Mouse (Mus musculus) 3134 (cell line): ENCODE data around the gene Borcs5.

Experiments
- DNase-seq: peaks from one replicate; pipeline ENCODE4 v3.0.0-alpha.2; 2011; ENCODE audit warnings: low spot score; ENCODE audit not compliant: insufficient read length; ENCODE audit errors: extremely low read depth

Borcs5 gene

GRCm38 (mm10) chr6:134713321-134713720 lies 74.0 kb downstream of the Borcs5 start:
- no peak for DNase-seq

- no peak for DNase-seq
Observed at GRCm38 (mm10) chr6:134713897-134714296, 74.6 kb downstream of the Borcs5 start.

- no peak for DNase-seq
Observed at GRCm38 (mm10) chr6:134716168-134716587, 76.9 kb downstream of the Borcs5 start.

DNA sequence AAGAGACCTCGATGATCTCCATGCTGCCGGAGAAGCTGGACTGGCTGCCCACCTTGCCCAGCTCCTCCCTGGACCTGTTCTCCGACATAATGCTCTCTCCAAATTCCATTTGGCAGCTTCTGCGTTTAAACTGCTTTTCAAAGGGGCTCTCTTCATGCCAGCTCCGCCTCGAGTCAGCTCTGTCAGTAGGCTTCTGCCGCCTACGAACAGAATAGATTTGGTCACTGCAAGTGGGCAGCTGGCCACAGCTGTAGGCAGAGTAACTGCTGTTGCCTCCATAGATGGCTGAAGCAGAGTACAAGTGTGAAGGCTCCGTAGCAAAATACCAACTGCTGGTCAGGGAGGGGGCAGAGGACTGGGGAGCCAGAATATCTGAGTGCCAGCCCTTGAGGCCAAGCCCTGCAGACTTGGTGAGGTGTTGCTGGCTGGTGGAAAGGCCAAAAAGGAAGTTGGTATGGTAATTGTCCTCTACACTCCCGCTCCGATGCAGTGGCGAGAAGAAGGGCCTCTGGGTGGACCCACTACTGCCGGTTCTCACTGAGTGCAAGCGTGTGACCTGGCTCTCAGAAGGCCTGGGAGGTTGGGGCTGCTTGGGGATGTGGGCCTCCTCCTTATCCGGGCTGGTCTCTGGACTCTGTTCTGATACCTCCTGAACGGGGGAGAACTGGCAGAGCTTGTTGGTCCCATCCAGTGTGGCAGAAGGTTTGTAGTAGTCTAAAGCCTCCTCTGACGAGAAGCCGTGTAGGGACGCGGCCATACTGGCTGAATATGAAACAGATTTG lies 78.8 kb downstream of the Borcs5 start:
- no peak for DNase-seq

GRCm38 (mm10) chr6:134718668-134719065 lies 79.4 kb downstream of the Borcs5 start:
- no peak for DNase-seq

DNA sequence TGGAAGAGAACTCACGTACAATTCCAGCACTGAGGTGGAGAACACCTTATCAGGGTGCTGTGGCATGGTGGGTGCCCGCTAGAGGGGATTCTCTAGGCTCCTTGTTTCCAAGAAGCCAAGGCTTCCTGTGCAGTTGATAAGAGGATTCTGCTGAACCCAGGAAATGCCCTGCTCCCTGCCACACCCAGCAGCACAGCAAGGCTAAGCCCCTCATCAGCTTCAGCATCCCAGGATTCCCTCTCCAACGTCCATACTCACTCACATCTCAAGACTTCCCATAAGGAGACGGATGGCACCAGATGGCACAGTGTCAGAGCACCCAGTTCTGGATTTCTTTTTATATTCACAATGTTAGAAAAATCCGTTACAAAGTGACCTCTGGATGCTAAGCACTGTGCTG lies 79.8 kb downstream of the Borcs5 start:
- no peak for DNase-seq

DNA sequence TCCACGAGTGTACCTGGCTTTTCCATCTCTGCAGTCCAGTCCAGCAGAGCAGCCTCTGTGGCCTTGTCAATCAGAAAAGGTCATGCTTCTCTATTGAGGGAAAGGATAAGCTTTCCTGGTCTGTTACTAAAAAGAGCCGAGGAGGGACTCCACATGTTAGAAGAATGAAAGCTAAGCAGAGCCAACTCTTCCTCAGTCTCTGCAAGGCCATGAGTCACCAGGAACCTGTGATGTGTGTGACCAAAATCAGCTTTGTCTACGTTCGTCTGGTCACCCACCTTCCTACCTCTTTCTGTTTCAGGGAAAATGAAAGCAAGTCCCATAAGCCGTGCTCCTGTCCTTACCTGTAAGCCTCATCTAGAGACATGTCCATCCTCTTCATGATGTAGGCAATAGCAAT lies 80.8 kb downstream of the Borcs5 start:
- no peak for DNase-seq

DNA sequence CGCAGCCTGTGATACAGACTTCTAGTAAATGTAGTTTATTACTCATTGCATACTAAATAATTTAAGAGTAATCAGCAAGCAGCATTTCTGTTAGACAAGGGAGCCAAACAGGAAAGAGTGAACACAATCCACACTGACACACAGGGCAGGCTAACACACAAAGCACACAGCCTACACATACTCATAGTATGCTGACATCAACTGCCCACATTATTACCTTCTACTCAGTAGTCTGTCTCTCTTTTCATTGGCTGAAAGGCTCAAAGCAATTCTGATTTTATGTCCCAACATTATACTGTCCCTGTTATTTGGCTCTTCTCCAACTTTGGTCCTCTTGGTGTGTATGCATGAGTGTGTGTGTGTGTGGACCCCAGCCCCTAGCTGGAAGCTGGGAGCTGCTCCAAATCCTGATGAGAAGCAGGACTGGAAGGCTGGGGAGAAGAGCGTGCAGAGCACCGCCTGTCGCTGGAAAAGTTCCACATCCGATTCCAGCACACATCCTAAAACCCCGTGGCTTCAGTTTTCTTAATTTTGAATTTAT lies 82.5 kb downstream of the Borcs5 start:
- no peak for DNase-seq

DNA sequence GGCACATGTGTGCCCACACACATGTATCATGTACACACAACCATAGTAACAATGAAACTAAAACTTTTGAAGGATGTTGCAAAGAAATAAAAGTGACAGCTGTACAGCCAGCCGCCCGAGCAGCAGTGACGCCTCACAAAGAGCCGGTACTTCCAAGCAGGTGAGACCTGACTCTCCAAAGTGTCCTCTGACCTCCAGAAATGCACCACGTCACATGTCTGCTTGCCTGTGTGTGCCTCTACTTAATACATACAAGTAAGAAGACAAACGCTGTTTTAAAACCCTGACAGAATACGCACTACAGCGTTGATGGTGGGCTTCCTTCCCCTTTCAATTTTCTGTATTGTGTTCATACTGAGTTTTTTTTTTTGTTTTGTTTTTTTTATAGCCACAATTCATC lies 83.6 kb downstream of the Borcs5 start:
- DNase-seq = no peak

GRCm38 (mm10) chr6:134723326-134723725 lies 84.0 kb downstream of the Borcs5 start:
- no peak for DNase-seq

DNA sequence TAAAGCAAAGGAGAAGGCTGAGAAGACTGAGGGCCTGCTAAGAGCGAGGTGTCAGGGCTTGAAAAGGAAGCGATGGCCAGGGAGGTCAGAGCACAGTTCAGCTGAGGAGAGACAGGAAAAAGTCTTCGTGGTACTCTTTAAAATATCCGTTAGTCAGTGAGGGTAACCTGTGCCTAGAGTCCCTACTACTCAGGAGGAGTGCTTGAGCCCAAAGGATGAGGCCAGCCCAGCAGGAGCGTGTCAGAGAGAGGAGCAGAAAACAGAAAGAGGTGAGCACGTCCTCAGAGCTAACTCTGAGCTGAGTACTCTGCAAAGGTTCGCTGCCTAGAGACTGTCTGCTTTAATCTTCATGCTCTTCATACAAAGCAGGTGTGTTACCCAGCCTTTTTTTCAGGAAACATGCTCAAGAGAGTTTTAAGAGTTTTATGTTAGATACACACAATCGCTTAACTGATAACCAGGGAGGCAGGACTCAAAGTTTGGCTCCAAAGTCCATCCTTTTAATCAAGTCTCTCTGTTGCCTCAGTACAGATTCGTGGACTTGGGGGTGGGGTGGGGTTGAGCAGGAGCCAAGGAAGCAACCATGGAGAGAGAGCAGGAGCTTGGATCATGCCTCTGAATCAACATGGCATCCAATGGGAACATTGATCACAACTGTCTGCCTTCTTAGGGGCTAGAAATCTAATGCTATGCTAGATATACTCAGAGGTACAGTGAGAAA lies 84.7 kb downstream of the Borcs5 start:
- DNase-seq = no peak

DNA sequence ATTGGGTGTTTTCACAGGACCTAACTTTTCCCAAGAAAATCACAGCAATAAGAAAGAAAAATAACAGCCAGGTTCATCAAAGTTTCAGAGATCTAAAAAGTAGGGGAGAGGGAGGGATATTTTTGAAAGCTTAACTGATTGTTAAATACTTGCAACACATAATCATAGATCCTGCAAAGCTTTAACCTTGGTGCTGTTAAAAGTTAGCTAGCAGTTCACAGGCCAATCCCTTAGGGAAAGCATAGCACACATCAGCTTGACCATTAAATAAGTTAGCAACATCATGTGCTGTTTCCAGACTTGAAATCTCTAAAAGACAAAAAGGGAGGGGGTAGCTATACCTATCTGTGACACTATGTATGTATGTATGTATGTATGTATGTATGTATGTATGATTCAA lies 86.1 kb downstream of the Borcs5 start:
- no peak for DNase-seq

DNA sequence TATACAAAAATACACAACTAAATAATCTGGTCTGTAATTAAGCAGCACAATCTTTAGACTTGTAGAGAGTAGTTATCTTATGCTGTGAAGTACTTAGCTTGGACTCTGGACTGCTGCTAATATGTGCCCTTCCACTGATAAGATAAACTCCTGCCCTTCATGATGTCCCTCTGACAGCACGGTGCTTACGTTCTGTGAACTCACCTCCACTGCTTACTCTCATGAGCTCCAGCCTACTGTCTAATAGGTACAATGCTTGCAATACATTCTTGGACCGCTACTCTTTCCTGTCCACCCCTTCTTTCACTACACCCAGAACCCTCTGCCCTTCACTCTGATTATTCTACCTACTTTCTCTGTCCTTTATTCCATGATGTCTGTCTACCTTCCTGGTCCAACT lies 91.7 kb downstream of the Borcs5 start:
- DNase-seq = no peak

- DNase-seq = no peak
Observed at GRCm38 (mm10) chr6:134732813-134733212, 93.5 kb downstream of the Borcs5 start.

DNA sequence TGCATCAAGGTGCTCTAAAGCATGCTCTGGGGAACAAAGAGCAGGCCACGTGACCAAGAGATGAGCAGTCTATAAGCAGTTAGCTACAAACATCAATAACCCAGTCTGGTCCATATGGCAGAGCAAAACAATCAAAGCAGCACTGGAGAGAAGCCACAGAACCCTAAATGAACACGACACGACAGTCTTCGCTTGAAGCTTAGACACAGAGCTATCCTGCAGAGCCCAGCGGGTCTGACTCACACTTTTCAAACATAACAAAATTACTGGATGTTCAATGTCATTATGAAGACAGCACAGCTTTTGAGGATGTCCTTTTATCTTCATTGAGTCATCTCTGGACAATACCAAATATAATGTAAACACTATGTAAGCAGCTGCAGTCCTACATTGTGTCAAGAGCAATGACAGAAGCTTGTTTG lies 94.5 kb downstream of the Borcs5 start:
- DNase-seq = no peak

- no peak for DNase-seq
Observed at GRCm38 (mm10) chr6:134736853-134737252, 97.5 kb downstream of the Borcs5 start.

GRCm38 (mm10) chr6:134743568-134743967 lies 104.3 kb downstream of the Borcs5 start:
- no peak for DNase-seq

GRCm38 (mm10) chr6:134745876-134746275 lies 106.6 kb downstream of the Borcs5 start:
- DNase-seq = no peak

DNA sequence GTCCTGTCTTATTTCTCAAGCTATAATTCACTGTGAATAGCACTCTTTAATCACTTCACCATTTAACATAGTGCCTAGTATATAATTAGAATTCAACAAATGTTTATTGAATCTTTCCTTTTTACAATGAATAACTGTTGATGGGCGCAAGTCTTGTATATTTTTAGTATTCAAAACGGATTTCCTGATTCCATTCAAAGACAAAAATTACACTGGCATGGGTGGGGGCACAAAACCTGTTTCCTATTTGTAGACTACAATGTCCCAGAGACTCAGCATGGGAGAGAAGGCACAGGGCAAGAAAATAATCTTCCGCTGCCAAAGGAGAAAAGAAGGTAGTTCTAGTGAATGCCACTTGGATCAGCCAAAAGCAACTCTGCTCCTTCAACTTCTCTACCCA lies 108.8 kb downstream of the Borcs5 start:
- DNase-seq = no peak

DNA sequence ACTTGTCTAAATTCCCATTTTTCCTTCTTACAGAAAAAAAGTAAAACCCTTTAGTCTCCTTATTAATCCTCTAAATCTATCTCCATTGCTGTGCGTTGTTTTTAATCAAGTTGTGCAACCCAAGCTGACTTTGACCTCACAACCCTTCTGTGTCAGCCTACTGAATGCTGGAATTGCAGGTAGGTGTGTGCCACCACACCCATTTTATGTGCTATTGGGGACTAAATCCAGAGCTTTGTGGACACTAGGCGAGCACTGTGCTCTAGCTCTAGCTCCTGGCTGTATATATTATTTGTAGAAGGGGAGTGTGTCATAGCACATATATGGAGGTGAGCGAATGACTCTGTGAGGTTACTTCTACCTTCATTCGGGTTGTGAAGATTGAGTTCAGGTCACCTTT lies 111.8 kb downstream of the Borcs5 start:
- DNase-seq = no peak

DNA sequence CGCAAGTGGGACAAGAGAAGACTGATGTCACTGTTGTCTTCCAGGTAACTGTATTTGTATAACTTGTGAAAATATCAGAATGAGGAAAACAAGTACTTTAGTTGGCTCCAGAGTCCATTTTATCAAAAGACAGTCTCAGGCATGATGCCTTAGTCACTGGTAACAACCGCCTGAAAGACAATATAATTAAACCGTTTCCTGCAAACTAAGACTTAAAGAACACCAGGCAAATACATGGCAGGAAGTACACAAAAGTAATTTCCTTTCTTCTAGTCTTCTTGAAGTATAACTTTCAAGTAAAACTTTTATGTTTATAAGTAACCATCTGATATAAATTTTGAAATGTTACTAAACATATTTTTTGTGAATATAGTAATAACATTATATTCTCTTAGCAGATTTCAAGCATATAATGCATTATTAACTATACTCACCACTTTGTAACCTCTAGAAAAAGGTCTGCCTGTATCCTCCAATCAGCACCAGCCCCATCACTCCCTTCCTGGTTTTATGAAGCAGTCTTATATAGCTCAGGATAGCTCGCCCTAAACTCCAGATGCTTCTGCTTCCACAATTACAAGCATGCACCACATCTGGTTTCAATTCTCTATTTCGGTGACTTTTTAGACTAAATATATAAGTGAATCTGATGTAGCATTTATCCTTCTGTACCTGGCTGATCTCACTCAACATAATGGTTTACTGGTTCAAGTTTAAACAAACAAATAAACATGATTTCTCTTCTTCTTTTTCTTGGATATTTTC lies 112.8 kb downstream of the Borcs5 start:
- DNase-seq = no peak
